Mouse (Mus musculus): ENCODE data around the gene Hoxc4. TPM values are rescaled to one million over a fixed set of nuclear protein-coding genes. Genes with fewer than 3 reads are reported as not detected.

Hoxc4 gene
- polyA plus RNA-seq, 1 experiment from 2014 or later, result 1.7 TPM

GRCm38 (mm10) chr15:102979936-102980335 is 38.8 kb upstream of the Hoxc4 start:
- no peaks in the 10 kb centered on the region for H3K9me3 ChIP-seq
- 8% methylated on average over 1 of the region's 1 CpGs for WGBS
- no peak overlapping the region for H3K27ac ChIP-seq
- no peak overlapping the region for H3K4me3 ChIP-seq
- 0 out of 2 replicates have a peak overlapping the region, but pooled peaks have one; percentile 69 for H3K4me2 ChIP-seq
- H3K27me3 ChIP-seq, result peaks cover 93% of the 10 kb centered on the region
- H3K36me3 ChIP-seq, result no peaks in the 10 kb centered on the region
- H3K4me1 ChIP-seq, result peaks cover 41% of the 10 kb centered on the region
- H3K9ac ChIP-seq, result no peak overlapping the region
- no peak for ATAC-seq (ENCODE audit: insufficient number of reproducible peaks, low FRiP score, low TSS enrichment, low read depth)

- 5% methylated on average over 11 of the region's 11 CpGs for WGBS
- Histone ChIP-seq H3K27ac (no peak overlapping the region), H3K9ac (no peak overlapping the region), H3K4me1 (peaks cover 41% of the 10 kb centered on the region), H3K36me3 (no peaks in the 10 kb centered on the region), H3K9me3 (no peaks in the 10 kb centered on the region), H3K4me2 (peak overlapping the region; percentile 69; the same call in 1 of the 2 replicates), H3K27me3 (peaks cover 93% of the 10 kb centered on the region), H3K4me3 (peak overlapping the region; percentile 46; the same call in 1 of the 2 replicates)
- no peak for ATAC-seq (ENCODE audit: insufficient number of reproducible peaks, low FRiP score, low TSS enrichment, low read depth)
Measured at GRCm38 (mm10) chr15:102980352-102980751, 38.4 kb upstream of the Hoxc4 start.

- peak overlapping the region; percentile 69 for H3K4me2 ChIP-seq
Measured at GRCm38 (mm10) chr15:102980912-102981311, 37.8 kb upstream of the Hoxc4 start.

DNA sequence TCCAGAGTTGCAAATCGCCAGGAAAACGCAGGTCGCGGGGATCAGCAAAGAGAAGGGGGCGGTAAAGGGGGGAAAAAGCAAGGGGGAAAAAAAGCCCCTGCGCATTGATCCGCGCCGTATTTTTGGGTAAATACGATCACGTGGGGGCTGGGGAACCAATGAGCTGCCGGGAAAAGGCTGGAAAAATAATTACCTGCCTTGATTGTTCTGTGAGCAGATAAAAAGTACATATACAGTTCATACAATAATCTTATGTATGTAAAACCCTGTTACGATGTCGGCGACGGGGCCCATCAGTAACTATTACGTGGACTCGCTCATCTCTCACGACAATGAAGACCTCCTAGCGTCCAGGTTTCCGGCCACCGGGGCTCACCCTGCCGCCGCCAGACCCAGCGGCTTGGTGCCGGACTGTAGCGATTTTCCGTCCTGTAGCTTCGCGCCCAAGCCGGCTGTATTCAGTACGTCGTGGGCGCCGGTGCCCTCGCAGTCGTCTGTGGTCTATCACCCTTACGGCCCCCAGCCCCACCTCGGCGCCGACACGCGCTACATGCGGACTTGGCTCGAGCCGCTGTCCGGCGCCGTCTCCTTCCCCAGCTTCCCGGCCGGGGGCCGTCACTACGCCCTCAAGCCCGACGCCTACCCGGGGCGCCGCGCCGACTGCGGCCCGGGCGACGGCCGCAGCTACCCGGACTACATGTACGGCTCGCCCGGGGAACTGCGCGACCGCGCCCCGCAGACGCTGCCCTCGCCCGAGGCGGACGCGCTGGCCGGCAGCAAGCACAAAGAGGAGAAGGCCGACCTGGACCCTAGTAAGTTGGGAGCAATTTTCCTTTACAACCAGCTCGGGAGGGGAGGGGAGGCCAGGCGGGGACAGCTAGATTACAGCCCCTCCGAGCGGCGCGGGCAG is 37.1 kb upstream of the Hoxc4 start:
- Histone ChIP-seq H3K4me1 (peaks cover 32% of the 10 kb centered on the region), H3K36me3 (no peaks in the 10 kb centered on the region), H3K27ac (peak overlapping the region; percentile 47), H3K9ac (peak overlapping the region; percentile 37; the same call in 1 of the 2 replicates), H3K4me3 (peak overlapping the region; percentile 46), H3K27me3 (peaks cover 93% of the 10 kb centered on the region), H3K4me2 (peak overlapping the region; percentile 69), H3K9me3 (no peaks in the 10 kb centered on the region)
- WGBS, result under 1% methylated on average over 86 of the region's 88 CpGs
- ATAC-seq (ENCODE audit: insufficient number of reproducible peaks, low FRiP score, low TSS enrichment, low read depth), result no peak

More at GRCm38 (mm10) chr15:102980912-102981311, 37.8 kb upstream of the Hoxc4 start:
- Histone ChIP-seq H3K36me3 (no peaks in the 10 kb centered on the region), H3K4me3 (peak overlapping the region; percentile 46), H3K9me3 (no peaks in the 10 kb centered on the region), H3K4me1 (peaks cover 36% of the 10 kb centered on the region), H3K27ac (peak overlapping the region; percentile 50; the same call in 1 of the 2 replicates), H3K27me3 (peaks cover 93% of the 10 kb centered on the region), H3K9ac (no peak overlapping the region)
- WGBS, result under 1% methylated on average over 14 of the region's 14 CpGs
- ATAC-seq (ENCODE audit: insufficient number of reproducible peaks, low FRiP score, low TSS enrichment, low read depth), result no peak

- Histone ChIP-seq H3K4me3 (no peak overlapping the region), H3K4me2 (no peak overlapping the region), H3K36me3 (no peaks in the 10 kb centered on the region), H3K4me1 (peaks cover 30% of the 10 kb centered on the region), H3K9me3 (no peaks in the 10 kb centered on the region), H3K9ac (no peak overlapping the region), H3K27me3 (peaks cover 93% of the 10 kb centered on the region), H3K27ac (no peak overlapping the region)
- ATAC-seq (ENCODE audit: insufficient number of reproducible peaks, low FRiP score, low TSS enrichment, low read depth), result no peak
- WGBS, result 19% methylated on average over 12 of the region's 12 CpGs
Measured at GRCm38 (mm10) chr15:102983716-102984115, 35.0 kb upstream of the Hoxc4 start.

- no peak for ATAC-seq (ENCODE audit: insufficient number of reproducible peaks, low FRiP score, low TSS enrichment, low read depth)
- WGBS, result 18% methylated on average over 10 of the region's 10 CpGs
- no peak overlapping the region for H3K27ac ChIP-seq
Measured at GRCm38 (mm10) chr15:102984521-102984920, 34.2 kb upstream of the Hoxc4 start.

GRCm38 (mm10) chr15:102984925-102985324 is 33.8 kb upstream of the Hoxc4 start:
- no peak overlapping the region for H3K27ac ChIP-seq
- H3K9ac ChIP-seq, result no peak overlapping the region
- H3K27me3 ChIP-seq, result peaks cover 93% of the 10 kb centered on the region
- no peaks in the 10 kb centered on the region for H3K36me3 ChIP-seq
- ATAC-seq (ENCODE audit: insufficient number of reproducible peaks, low FRiP score, low TSS enrichment, low read depth), result no peak
- peaks cover 30% of the 10 kb centered on the region for H3K4me1 ChIP-seq
- no peaks in the 10 kb centered on the region for H3K9me3 ChIP-seq
- WGBS, result 38% methylated on average over 3 of the region's 3 CpGs
- H3K4me2 ChIP-seq, result no peak overlapping the region
- H3K4me3 ChIP-seq, result no peak overlapping the region

More at GRCm38 (mm10) chr15:102984521-102984920, 34.2 kb upstream of the Hoxc4 start:
- Histone ChIP-seq H3K4me2 (no peak overlapping the region), H3K9ac (no peak overlapping the region), H3K9me3 (no peaks in the 10 kb centered on the region), H3K4me1 (peaks cover 30% of the 10 kb centered on the region), H3K36me3 (no peaks in the 10 kb centered on the region), H3K27me3 (peaks cover 93% of the 10 kb centered on the region), H3K4me3 (no peak overlapping the region)

- Histone ChIP-seq H3K4me1 (peaks cover 21% of the 10 kb centered on the region), H3K36me3 (no peaks in the 10 kb centered on the region), H3K9me3 (no peaks in the 10 kb centered on the region), H3K27ac (no peak overlapping the region), H3K4me3 (no peak overlapping the region), H3K27me3 (peaks cover 91% of the 10 kb centered on the region), H3K9ac (no peak overlapping the region), H3K4me2 (no peak overlapping the region)
- 11% methylated on average over 21 of the region's 21 CpGs for WGBS
- ATAC-seq (ENCODE audit: insufficient number of reproducible peaks, low FRiP score, low TSS enrichment, low read depth), result no peak
Measured at GRCm38 (mm10) chr15:102987124-102987833, 31.5 kb upstream of the Hoxc4 start.

GRCm38 (mm10) chr15:102988078-102988477 is 30.7 kb upstream of the Hoxc4 start:
- H3K27me3 ChIP-seq, result peaks cover 92% of the 10 kb centered on the region
- no peak overlapping the region for H3K27ac ChIP-seq
- no peak overlapping the region for H3K4me2 ChIP-seq
- H3K9ac ChIP-seq, result no peak overlapping the region
- 49% methylated on average over 5 of the region's 5 CpGs for WGBS
- H3K9me3 ChIP-seq, result no peaks in the 10 kb centered on the region
- H3K4me1 ChIP-seq, result peaks cover 17% of the 10 kb centered on the region
- no peak for ATAC-seq (ENCODE audit: insufficient number of reproducible peaks, low FRiP score, low TSS enrichment, low read depth)
- no peak overlapping the region for H3K4me3 ChIP-seq
- no peaks in the 10 kb centered on the region for H3K36me3 ChIP-seq

DNA sequence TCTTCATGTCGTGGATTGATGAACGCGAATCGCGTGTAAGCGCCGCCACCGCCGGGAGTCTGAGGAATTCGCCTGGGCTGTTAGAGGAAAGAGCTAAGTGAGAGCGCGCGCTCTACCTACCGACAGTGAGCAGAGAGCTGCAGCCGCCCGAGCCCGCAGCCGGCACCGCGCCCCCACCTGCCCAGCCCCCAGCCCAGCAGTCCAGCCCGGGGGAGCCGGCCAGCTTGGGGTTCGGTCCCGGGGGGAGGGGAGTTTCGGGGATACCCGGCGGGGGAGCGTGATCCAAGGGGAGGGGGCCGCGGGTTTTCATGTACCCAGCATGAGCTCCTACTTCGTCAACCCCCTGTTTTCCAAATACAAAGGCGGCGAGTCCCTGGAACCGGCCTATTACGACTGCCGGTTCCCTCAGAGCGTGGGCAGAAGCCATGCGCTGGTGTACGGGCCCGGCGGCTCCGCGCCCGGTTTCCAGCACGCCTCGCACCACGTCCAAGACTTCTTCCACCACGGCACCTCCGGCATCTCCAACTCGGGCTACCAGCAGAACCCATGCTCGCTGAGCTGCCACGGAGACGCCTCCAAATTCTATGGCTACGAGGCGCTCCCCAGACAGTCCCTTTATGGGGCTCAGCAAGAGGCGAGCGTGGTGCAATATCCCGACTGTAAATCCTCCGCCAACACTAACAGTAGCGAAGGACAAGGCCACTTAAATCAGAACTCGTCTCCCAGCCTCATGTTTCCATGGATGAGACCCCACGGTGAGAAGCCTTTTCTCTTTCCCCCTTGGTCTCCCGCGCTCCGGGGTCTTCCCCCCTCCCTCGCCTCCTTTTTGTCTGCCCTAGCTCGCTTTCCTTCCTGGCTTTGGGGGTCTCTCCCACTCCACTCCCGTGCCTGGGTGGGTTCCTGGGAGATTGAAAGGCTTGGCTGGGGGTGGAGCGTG is 28.0 kb upstream of the Hoxc4 start, which contains the start of gene Hoxc8:
Gene Hoxc8 (plus strand): TSS at position 147 of the 937 bp plus-strand sequence.
- Histone ChIP-seq H3K36me3 (no peaks in the 10 kb centered on the region), H3K9me3 (no peaks in the 10 kb centered on the region), H3K4me3 (peak within 1 kb of the TSS; percentile 36), H3K4me1 (peaks cover 16% of the 10 kb centered on the region), H3K4me2 (peak within 1 kb of the TSS; percentile 63), H3K27me3 (peaks cover 89% of the 10 kb centered on the region), H3K9ac (peak within 1 kb of the TSS; percentile 26; the same call in 1 of the 2 replicates), H3K27ac (no peak within 1 kb of the TSS)
- ATAC-seq (ENCODE audit: insufficient number of reproducible peaks, low FRiP score, low TSS enrichment, low read depth), result no peak
- 3% methylated on average over 67 of the region's 69 CpGs for WGBS

- H3K27me3 ChIP-seq, result peaks cover 89% of the 10 kb centered on the region
- no peak overlapping the region for H3K27ac ChIP-seq
- H3K4me3 ChIP-seq, result no peak overlapping the region
- no peak for ATAC-seq (ENCODE audit: insufficient number of reproducible peaks, low FRiP score, low TSS enrichment, low read depth)
- no peaks in the 10 kb centered on the region for H3K9me3 ChIP-seq
- H3K36me3 ChIP-seq, result no peaks in the 10 kb centered on the region
- 0 out of 2 replicates have a peak overlapping the region, but pooled peaks have one; percentile 14 for H3K4me2 ChIP-seq
- 19% methylated on average over 7 of the region's 7 CpGs for WGBS
- H3K4me1 ChIP-seq, result peaks cover 16% of the 10 kb centered on the region
- H3K9ac ChIP-seq, result no peak overlapping the region
Measured at GRCm38 (mm10) chr15:102991782-102992181, 27.0 kb upstream of the Hoxc4 start.

Measured in limb, embryonic 15.5 days (tissue).